In the genomic region with DNA sequence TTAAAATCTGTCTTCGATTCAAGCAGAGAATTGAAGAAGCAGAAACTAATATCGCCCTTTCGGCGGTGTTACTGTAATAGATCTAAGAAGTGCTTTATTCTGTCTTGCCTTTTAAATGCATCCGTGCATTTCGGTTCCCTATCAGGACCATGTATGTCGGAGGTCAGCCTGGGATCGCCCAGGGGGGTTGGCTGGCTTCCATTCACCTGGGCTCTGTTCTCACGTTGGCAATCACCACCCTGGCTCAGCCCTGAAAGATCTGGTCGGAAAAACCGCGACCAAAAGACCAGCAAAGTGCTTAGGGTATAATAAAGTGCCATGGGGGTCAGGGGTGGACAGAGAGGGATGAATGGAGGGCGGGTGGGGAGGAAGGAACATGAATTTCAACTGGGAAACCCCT, we compare ENCODE assay signal across 8 mouse cellular contexts. TPM values are rescaled to one million over a fixed set of nuclear protein-coding genes. Genes with fewer than 3 reads are reported as not detected.
DNase-seq lines count a peak whose midpoint lies in the region; ATAC-seq and TF ChIP-seq lines count a peak whose summit lies in the region.

No protein-coding gene starts in this region.

- H3K4me1 ChIP-seq in heart, embryonic 16.5 days (ENCODE audit: control insufficient read depth, insufficient read depth, low read length): 0 out of 2 replicates have a peak, but pooled peaks cover 2% of the 10 kb centered on the region
- H3K4me1 ChIP-seq in limb, embryonic 13.5 days: peaks cover 16% of the 10 kb centered on the region

- WGBS in heart, embryonic 16.5 days: 25% methylated on average over 13 of the region's 13 CpGs
- WGBS in limb, embryonic 13.5 days: 12% methylated on average over 13 of the region's 13 CpGs

- TF ChIP-seq CTCF in gastrocnemius, adult 2 months (IDR thresholded peaks at IDR 0.05): no peak

- peak overlapping the region; percentile 86 for H3K4me3 ChIP-seq in gastrocnemius, adult 2 months
- peak overlapping the region; percentile 61 for H3K4me3 ChIP-seq in heart, embryonic 16.5 days (ENCODE audit: low read length)
- peak overlapping the region; percentile 79 for H3K4me3 ChIP-seq in limb, embryonic 13.5 days

- ATAC-seq in heart, embryonic 16.5 days (replicated peaks; ENCODE audit: extremely low read depth, insufficient read depth, low FRiP score): no peak
- ATAC-seq in limb, embryonic 13.5 days (ENCODE audit: low FRiP score, low read depth): no peak

- peak overlapping the region; percentile 68 for H3K9ac ChIP-seq in heart, embryonic 16.5 days (ENCODE audit: low read length)
- H3K9ac ChIP-seq in limb, embryonic 13.5 days: no peak overlapping the region; the same call in 1 of the 2 replicates

- intact Hi-C loops in gastrocnemius, adult 2 months (cut with DNase I): loop anchor here (5.0 kb wide), 1 partner anchor 81 kb away; no protein-coding TSS in a partner anchor

- no peak overlapping the region for H3K27ac ChIP-seq in gastrocnemius, adult 2 months
- no peak overlapping the region for H3K27ac ChIP-seq in heart, embryonic 16.5 days (ENCODE audit: low read length)
- no peak overlapping the region for H3K27ac ChIP-seq in limb, embryonic 13.5 days

- H3K36me3 ChIP-seq in heart, embryonic 16.5 days (ENCODE audit: control insufficient read depth, insufficient read depth): no peaks in the 10 kb centered on the region
- H3K36me3 ChIP-seq in limb, embryonic 13.5 days: no peaks in the 10 kb centered on the region

- no peaks in the 10 kb centered on the region for H3K9me3 ChIP-seq in heart, embryonic 16.5 days (replicated peaks; ENCODE audit: control insufficient read depth, low read length)
- no peaks in the 10 kb centered on the region for H3K9me3 ChIP-seq in limb, embryonic 13.5 days

- H3K27me3 ChIP-seq in heart, embryonic 16.5 days (ENCODE audit: control insufficient read depth, insufficient read depth, low read length): peaks cover 14% of the 10 kb centered on the region
- peaks cover 44% of the 10 kb centered on the region for H3K27me3 ChIP-seq in limb, embryonic 13.5 days

- DNase-seq in gastrocnemius, adult 2 months: no peak
- DNase-seq in gastrocnemius, postnatal 10 days: no peak
- peak; percentile 70 for DNase-seq in cerebellum, adult 11 months
- DNase-seq in testis, postnatal 10 days (ENCODE audit: low spot score): peak; percentile 37
- DNase-seq in right cerebral cortex, postnatal 14 days: no peak
- DNase-seq in thymus, postnatal 14 days: no peak

- peak overlapping the region; percentile 92 for H3K4me2 ChIP-seq in heart, embryonic 16.5 days (ENCODE audit: low read depth, low read length)
- peak overlapping the region; percentile 99 for H3K4me2 ChIP-seq in limb, embryonic 13.5 days (replicated peaks)

RNA-seq across cellular contexts. Expression of gene Tmem150c, which starts 1.3 kb away (rescaled TPM):
- total RNA-seq in gastrocnemius, adult 2 months (2021): 1 to 10 TPM in 1 of 2 experiments, under 1 TPM in 1; 0.82 to 2.9 TPM
- total RNA-seq in gastrocnemius, postnatal 10 days (2021): 1 to 10 TPM; 3.5 to 3.9 TPM
- 2.4 and 2.7 TPM in 2 replicates for polyA plus RNA-seq in heart, embryonic 16.5 days (2015; fragmentation: Nextera tagmentation; extraction: Ambion mirVana)
- polyA plus RNA-seq in limb, embryonic 13.5 days (2015; fragmentation: Nextera tagmentation; extraction: Ambion mirVana): 6.7 and 7.5 TPM in 2 replicates

Comparison
In these comparisons a context has a peak if more than half of its experiments do, and no peak if none do; other contexts are left out.
1. DNase-seq: peak in cerebellum, adult 11 months (single experiment) and testis, postnatal 10 days (single experiment); none in gastrocnemius, adult 2 months (single experiment), gastrocnemius, postnatal 10 days (single experiment), right cerebral cortex, postnatal 14 days (single experiment) and thymus, postnatal 14 days (single experiment).
2. Peak in every context shown above with its lines, with median percentiles within 50 percentile points of each other: H3K4me3 ChIP-seq.